Mouse (Mus musculus): ENCODE results near the gene Clint1.
A peak's percentile ranks its signal among the peaks of the same experiment; 100 is the strongest.

Clint1 gene

DNA sequence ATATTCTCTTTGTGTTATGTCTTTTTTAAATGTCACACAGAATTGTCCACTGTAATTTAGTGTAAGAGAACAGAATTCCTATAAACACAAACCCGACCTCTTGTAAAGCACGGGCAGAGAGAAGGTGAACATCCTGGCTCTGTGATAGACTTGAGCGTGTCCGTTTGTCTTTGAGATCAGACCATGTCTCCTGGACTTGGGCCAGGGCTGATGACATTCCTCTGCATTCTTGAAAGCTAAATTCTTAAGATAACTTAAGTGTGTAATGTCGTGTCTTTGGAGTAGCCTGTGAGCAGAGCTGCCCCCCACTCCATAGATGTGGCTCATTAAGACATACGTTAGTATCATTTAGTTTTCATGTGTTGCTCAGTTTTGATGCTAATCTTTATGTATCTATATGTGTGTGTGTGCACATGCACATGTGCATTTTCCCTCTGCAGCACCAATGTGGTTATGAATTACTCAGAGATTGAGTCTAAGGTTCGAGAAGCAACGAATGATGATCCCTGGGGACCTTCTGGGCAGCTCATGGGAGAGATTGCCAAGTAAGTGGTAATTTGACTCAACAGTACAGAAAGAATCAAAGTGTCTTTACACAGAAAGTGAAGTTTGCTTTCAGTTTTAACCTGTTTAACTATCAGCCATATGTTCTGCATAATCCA lies 31.6 kb downstream of the Clint1 start:
- no peak for DNase-seq (ENCODE audit: low read depth in 2 of 2, low spot score in 2 of 2)

DNA sequence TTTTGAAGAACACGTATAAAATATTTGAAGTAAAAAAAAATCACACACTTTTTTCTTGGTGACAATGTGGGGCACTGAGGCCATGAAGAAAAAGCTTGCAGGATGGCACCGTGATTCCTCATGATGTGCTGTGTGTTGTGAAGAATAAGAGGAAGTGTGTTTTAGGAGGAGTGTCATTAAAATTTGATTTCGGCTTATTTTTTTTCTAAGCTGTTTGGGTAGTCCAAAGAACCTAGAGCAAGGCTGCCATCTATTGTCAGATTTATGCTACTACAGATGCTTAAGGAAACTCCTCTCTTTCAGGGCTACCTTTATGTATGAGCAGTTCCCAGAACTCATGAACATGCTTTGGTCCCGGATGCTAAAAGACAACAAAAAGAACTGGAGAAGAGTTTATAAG lies 32.2 kb downstream of the Clint1 start:
- DNase-seq (ENCODE audit: low read depth in 2 of 2, low spot score in 2 of 2): peak; percentile 15 to 46

DNA sequence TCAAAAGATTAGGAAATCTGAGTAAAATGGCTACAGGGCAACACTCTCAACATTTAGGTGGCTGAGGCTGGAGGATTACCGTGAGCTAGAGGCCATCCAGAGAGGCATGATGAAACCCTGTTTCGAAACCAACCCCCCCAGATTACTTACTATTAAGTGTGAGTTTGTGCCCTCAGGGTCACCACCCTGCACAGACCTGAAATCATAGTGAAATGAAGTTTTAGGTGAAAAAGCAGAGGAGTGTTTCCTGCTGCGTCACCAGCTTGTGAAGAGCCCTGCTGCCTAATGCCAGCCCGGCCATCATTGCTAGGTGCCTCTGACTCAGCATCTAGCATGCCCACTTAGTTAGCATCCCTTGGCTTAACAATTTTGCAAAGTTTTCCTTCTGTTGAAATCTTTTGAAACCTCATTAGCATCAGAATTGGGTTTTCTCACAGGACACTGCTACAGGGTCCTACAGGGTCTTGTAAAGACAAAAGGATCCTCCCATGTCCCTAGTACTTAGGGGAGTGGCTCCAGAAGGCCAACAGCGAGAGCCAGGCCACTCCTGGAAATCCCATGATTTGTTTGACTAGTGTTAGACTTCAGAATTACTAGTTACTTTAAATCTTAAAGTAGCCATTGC lies 33.9 kb downstream of the Clint1 start:
- no peak for DNase-seq (ENCODE audit: low read depth in 2 of 2, low spot score in 2 of 2)

DNA sequence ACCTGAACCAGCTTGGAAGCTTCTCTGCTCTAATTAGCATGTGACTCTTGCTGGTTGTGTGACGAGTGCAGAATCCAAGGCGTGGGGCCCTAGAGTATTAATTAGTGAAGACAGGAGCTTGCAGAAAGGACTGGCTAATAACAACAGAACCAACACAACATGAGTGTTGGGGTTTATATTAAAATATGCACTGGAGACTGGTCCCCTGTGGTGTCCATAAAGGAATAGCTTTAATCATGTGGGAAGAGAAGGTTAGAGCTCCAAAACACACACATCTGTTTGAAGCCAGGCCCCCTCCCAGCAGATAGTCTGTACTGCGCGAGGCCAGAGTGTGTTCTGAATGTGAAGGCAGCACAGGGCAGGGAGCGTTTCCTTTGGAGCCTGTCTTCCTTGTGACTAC lies 34.7 kb downstream of the Clint1 start:
- DNase-seq (ENCODE audit: low read depth in 2 of 2, low spot score in 2 of 2): no peak

- DNase-seq (ENCODE audit: low read depth in 2 of 2, low spot score in 2 of 2): no peak
Observed at GRCm38 (mm10) chr11:45888471-45889030, 36.7 kb downstream of the Clint1 start.

- no peak for DNase-seq (ENCODE audit: low read depth in 2 of 2, low spot score in 2 of 2)
Observed at GRCm38 (mm10) chr11:45889981-45890380, 38.1 kb downstream of the Clint1 start.

- DNase-seq (ENCODE audit: low read depth in 2 of 2, low spot score in 2 of 2): no peak
Observed at GRCm38 (mm10) chr11:45890423-45890822, 38.6 kb downstream of the Clint1 start.

DNA sequence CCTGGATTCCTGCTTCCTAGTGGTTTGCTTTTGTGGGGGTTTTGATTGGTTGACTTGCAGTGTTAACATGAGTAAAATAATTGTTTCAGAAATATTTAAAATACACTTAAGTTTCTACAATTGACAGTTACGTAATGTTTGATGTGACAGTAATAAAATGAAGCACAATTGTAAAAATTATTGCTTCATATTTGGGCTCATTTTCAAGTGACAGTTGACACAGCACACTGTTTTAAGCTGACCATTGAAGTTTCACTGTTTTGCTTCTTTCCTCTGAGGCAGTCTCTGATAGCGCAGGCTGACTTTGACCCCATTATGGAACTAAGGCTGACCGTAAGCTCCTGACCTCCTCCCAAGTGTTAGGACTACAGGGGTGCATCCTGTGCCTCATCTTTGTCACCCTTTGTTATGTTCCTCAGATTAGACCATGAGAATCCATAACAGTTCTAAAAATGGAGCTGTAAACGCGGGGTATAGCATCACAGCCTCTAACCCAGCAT lies 41.1 kb downstream of the Clint1 start:
- no peak for DNase-seq (ENCODE audit: low read depth in 2 of 2, low spot score in 2 of 2)

- no peak for DNase-seq (ENCODE audit: low read depth in 2 of 2, low spot score in 2 of 2)
Observed at GRCm38 (mm10) chr11:45897392-45897791, 45.5 kb downstream of the Clint1 start.

DNA sequence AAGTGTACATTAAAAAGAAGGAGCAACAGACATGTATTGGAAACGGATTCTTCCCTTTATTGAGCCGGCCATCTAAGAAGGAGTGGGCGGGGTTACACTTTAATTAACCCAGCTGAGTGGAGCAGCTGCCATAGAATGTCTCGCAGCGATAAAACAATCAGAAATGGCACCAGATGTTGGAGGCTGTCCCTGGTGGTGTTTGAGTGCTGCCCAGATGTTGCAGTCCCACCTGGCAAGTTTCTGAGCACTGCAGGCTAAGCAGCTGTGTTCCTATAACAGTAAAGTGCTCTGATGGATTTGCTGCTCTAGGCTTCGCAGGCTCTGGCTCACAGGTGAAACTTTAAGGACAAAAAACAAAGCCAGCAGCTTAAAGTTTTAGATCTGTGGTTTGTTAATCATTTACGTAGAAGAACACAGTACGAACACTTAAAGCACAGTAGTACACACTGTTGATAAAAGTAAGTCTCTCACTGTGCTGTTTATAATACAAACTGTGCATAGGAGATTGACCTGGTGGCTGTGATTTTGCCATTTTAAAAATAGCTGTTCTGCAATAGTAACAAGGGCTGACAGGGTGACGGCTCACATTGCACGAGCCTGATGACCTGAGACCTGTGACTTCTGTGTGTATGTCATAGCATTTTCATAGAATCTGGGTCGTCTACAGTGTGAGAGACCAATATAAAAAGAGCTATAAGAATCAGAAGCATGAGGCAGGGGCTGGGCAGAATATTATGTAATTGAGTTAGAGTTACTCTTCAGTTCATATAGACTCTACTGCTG lies 48.6 kb downstream of the Clint1 start:
- no peak for DNase-seq (ENCODE audit: low read depth in 2 of 2, low spot score in 2 of 2)

GRCm38 (mm10) chr11:45906109-45906786 lies 54.4 kb downstream of the Clint1 start:
- DNase-seq (ENCODE audit: low read depth in 2 of 2, low spot score in 2 of 2): no peak

DNA sequence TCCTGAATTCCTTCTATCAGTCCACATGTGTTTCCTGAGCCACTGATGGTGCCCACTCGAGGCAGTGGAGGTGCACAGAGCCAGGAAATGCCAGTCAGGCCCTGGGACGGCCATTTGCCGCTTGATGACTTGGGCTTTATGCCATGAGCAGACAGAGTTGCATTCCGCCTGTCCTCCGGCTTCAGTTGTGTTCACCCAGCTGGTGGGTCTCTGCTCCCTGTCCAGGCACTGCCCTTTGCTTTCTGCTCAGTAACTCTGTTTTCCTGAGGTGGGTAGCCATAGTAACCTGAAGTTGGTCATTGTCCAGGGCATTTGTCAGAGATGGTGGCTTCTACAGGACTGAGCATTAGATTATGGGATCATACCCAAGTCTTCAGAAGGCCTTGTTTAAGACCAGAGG lies 55.5 kb downstream of the Clint1 start:
- DNase-seq (ENCODE audit: low read depth in 2 of 2, low spot score in 2 of 2): no peak

DNA sequence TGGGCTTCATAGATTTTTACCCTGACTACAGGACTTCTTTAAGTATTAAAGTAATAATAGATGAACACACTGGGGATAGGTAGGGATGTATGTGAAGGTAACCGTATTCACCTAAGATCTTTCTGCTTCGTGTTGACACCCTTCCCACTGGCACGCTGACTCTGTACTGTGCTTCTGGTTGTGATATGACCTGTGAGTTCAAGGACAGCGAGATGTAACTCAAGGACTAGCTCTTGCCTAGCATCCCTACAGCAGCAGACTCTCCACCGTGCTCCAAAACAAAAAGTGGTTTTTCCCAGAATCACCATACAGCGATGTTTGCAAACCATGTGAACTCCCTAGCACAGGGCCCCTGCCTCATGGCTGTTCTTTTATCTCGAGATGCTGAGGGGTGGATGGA lies 56.2 kb downstream of the Clint1 start:
- no peak for DNase-seq (ENCODE audit: low read depth in 2 of 2, low spot score in 2 of 2)

GRCm38 (mm10) chr11:45908894-45909293 lies 57.0 kb downstream of the Clint1 start:
- no peak for DNase-seq (ENCODE audit: low read depth in 2 of 2, low spot score in 2 of 2)

- no peak for DNase-seq (ENCODE audit: low read depth in 2 of 2, low spot score in 2 of 2)
Observed at GRCm38 (mm10) chr11:45910701-45911100, 58.9 kb downstream of the Clint1 start.

DNA sequence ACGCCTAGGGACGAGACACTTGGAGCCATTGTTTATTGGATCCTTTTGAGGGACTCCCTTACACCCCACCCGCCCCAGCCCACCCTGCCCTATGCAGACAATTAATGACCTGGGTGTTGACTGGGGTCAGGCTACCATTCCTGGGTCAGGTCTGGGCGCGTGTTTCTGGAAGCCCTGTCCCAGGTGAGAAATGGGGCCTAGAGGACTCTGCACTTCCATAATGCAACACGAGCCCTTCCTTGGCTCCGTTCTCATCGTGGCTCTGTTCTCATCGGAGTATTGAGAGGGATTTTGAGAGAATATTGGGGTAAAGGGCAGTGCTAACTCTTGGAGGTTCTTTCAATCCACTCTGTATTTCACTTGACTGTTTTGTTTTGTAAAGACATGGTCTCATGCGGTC lies 64.3 kb downstream of the Clint1 start:
- no peak for DNase-seq (ENCODE audit: low read depth in 2 of 2, low spot score in 2 of 2)

- DNase-seq (ENCODE audit: low read depth in 2 of 2, low spot score in 2 of 2): no peak
Observed at GRCm38 (mm10) chr11:45918018-45918417, 66.2 kb downstream of the Clint1 start.

DNA sequence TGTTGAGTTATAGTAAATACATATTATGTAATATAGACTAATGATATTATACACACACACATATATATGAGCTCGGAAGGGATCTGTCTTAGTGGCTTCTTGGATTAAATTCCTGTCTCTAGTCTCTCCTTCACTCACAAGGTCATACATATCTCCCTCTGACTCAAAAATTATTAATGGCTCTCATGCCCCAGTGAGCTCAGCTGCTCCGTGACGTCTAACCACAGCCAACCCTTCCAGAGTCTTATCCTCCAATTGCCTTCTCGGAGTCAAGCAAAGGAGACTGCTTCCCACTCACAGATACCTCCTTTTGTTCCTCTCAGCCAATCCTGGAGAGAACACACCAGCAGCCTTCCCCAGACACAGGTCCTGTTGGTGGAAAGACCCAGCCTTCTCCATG lies 67.0 kb downstream of the Clint1 start:
- no peak for DNase-seq (ENCODE audit: low read depth in 2 of 2, low spot score in 2 of 2)

DNA sequence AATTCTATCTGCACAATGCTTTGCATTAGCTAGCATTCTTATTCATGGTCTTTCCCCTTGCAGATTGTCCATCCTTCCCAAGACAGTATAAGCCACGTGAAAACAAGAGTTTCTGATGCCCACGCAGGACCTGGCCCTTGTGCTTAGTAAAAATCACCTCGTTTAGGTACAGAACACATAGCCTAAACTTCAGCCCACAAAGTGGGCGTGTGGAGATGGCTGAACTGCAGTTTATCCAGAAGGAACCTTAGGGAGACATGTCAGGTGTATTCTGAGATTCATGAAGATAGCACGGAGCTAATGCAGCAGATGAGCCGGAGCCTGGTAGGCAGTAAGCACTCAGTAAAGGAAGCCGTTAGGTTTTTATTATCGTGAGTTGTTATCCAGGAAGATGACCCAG lies 69.2 kb downstream of the Clint1 start:
- no peak for DNase-seq (ENCODE audit: low read depth in 2 of 2, low spot score in 2 of 2)

GRCm38 (mm10) chr11:45921480-45921898 lies 69.6 kb downstream of the Clint1 start:
- no peak for DNase-seq (ENCODE audit: low read depth in 2 of 2, low spot score in 2 of 2)

DNA sequence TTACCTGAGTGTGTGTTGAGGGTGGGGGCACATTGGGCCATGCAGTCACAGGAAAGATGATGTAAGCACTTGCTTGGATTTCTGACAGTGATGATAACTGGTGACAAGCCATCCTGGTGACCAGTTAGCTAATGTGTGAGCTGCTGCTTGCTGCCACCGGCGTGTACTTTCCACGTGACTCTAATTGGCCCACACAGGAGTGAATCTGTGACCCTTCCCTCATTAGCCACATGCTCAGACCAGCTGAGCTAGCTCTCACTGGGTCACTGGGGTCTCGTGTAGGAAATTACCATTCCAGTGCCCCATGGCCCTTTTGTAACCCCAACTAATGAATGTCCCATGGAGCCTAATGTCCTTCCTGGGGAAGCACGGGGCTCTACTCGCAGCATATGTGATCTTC lies 73.6 kb downstream of the Clint1 start:
- DNase-seq (ENCODE audit: low read depth in 2 of 2, low spot score in 2 of 2): no peak
